Mouse (Mus musculus): ENCODE results near the gene Lrp2. TPM values are rescaled to one million over a fixed set of nuclear protein-coding genes. Genes with fewer than 3 reads are reported as not detected.

The Lrp2 gene
- polyA plus RNA-seq, 1 experiment from 2014 or later = 0.08 TPM

GRCm38 (mm10) chr2:69518307-69518706 is 67.6 kb downstream of the Lrp2 start:
- Histone ChIP-seq H3K4me2 (ENCODE audit: low read depth, low read length) (no peak overlapping the region), H3K27ac (ENCODE audit: low read length) (no peak overlapping the region), H3K9me3 (replicated peaks; ENCODE audit: control insufficient read depth, low read length) (no peaks in the 10 kb centered on the region), H3K36me3 (ENCODE audit: control insufficient read depth, insufficient read depth) (no peaks in the 10 kb centered on the region), H3K27me3 (ENCODE audit: control insufficient read depth, insufficient read depth, low read depth, low read length) (no peaks in the 10 kb centered on the region), H3K4me3 (ENCODE audit: low read depth, low read length) (no peak overlapping the region), H3K9ac (ENCODE audit: low read depth, low read length) (no peak overlapping the region), H3K4me1 (ENCODE audit: control insufficient read depth, low read depth, low read length) (no peaks in the 10 kb centered on the region)
- ATAC-seq (ENCODE audit: low read depth) = no peak
- WGBS (ENCODE audit: insufficient replicate concordance) = 27% methylated on average over 7 of the region's 7 CpGs

DNA sequence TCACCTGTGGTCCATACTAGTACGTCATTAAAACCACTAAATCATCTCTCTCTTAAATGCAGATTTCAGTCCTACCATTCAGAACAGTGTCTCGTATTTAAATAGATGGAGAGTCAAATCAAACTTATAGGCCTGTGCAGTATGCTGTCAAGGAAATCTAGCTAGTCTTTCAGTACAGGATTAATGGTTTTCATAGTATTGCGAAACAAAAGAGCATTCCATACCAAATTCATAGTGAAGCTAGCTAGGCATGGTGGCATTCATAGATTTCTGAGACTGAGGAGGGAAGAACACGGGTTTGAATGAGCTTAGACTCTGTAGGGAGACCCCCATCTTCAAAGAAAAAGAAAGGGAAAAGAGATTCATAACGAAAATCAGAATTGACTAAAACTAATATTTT is 74.1 kb downstream of the Lrp2 start:
- no peak overlapping the region for H3K27ac ChIP-seq (ENCODE audit: low read length)
- H3K4me3 ChIP-seq (ENCODE audit: low read depth, low read length) = no peak overlapping the region
- no peak overlapping the region for H3K4me2 ChIP-seq (ENCODE audit: low read depth, low read length)
- H3K9ac ChIP-seq (ENCODE audit: low read depth, low read length) = no peak overlapping the region
- H3K4me1 ChIP-seq (ENCODE audit: control insufficient read depth, low read depth, low read length) = no peaks in the 10 kb centered on the region
- WGBS (ENCODE audit: insufficient replicate concordance) = 52% methylated on average over 5 of the region's 5 CpGs
- no peaks in the 10 kb centered on the region for H3K36me3 ChIP-seq (ENCODE audit: control insufficient read depth, insufficient read depth)
- H3K9me3 ChIP-seq (replicated peaks; ENCODE audit: control insufficient read depth, low read length) = no peaks in the 10 kb centered on the region
- ATAC-seq (ENCODE audit: low read depth) = no peak
- H3K27me3 ChIP-seq (ENCODE audit: control insufficient read depth, insufficient read depth, low read depth, low read length) = no peaks in the 10 kb centered on the region

GRCm38 (mm10) chr2:69500357-69500756 is 85.5 kb downstream of the Lrp2 start:
- Histone ChIP-seq H3K36me3 (ENCODE audit: control insufficient read depth, insufficient read depth) (no peaks in the 10 kb centered on the region), H3K4me1 (ENCODE audit: control insufficient read depth, low read depth, low read length) (no peaks in the 10 kb centered on the region), H3K27me3 (ENCODE audit: control insufficient read depth, insufficient read depth, low read depth, low read length) (no peaks in the 10 kb centered on the region), H3K4me3 (ENCODE audit: low read depth, low read length) (no peak overlapping the region), H3K4me2 (ENCODE audit: low read depth, low read length) (no peak overlapping the region), H3K27ac (ENCODE audit: low read length) (no peak overlapping the region), H3K9ac (ENCODE audit: low read depth, low read length) (no peak overlapping the region), H3K9me3 (replicated peaks; ENCODE audit: control insufficient read depth, low read length) (no peaks in the 10 kb centered on the region)
- ATAC-seq (ENCODE audit: low read depth) = no peak
- 68% methylated on average over 9 of the region's 9 CpGs for WGBS (ENCODE audit: insufficient replicate concordance)

DNA sequence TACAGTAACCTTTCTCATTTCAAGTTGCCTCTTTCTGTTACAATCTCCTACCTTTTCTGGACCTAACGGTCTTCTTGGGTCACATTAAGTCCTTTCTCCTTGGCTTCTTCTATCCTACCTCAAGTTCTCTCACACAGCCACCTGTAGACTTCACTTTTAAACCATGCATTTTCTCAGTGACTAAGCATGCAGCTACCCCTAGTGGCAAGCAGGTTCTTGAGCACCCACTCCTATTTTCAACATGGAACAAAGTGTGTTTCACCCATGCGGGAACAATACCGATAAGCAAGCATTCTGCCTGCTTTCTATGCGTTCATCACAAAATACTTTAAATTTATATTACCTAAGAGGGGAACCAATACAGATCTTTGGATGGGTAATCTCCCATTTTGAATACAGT is 92.7 kb downstream of the Lrp2 start:
- Histone ChIP-seq H3K9ac (ENCODE audit: low read depth, low read length) (no peak overlapping the region), H3K4me1 (ENCODE audit: control insufficient read depth, low read depth, low read length) (no peaks in the 10 kb centered on the region), H3K27ac (ENCODE audit: low read length) (no peak overlapping the region), H3K4me3 (ENCODE audit: low read depth, low read length) (no peak overlapping the region), H3K9me3 (replicated peaks; ENCODE audit: control insufficient read depth, low read length) (no peaks in the 10 kb centered on the region), H3K36me3 (ENCODE audit: control insufficient read depth, insufficient read depth) (no peaks in the 10 kb centered on the region), H3K4me2 (ENCODE audit: low read depth, low read length) (no peak overlapping the region), H3K27me3 (ENCODE audit: control insufficient read depth, insufficient read depth, low read depth, low read length) (no peaks in the 10 kb centered on the region)
- WGBS (ENCODE audit: insufficient replicate concordance) = 62% methylated on average over 4 of the region's 4 CpGs
- ATAC-seq (ENCODE audit: low read depth) = no peak

DNA sequence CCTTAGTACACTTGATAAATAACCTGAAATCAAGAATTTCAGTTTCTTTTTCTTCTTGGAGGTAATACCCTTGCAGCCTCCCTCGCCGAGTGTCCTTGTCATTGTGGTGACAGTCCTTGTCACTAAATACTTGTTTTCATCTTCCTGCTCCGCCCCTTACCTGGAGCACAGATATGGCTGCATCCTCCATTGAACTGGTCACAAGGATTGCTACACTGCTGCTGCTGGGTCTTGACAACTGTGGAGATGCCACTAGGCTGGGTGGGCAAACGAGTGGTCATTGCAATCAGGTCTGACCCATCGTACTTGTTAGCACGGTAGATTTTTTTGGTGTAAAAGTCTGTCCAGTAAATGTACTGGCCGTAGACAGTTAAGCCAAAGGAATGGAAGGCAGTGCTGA is 104.9 kb downstream of the Lrp2 start:
- no peak for ATAC-seq (ENCODE audit: low read depth)
- WGBS (ENCODE audit: insufficient replicate concordance) = 67% methylated on average over 7 of the region's 7 CpGs
- no peaks in the 10 kb centered on the region for H3K27me3 ChIP-seq (ENCODE audit: control insufficient read depth, insufficient read depth, low read depth, low read length)

GRCm38 (mm10) chr2:69479859-69480258 is 106.0 kb downstream of the Lrp2 start:
- no peaks in the 10 kb centered on the region for H3K9me3 ChIP-seq (replicated peaks; ENCODE audit: control insufficient read depth, low read length)

More for the DNA sequence above, 104.9 kb downstream of the Lrp2 start:
- Histone ChIP-seq H3K4me3 (ENCODE audit: low read depth, low read length) (no peak overlapping the region), H3K9me3 (replicated peaks; ENCODE audit: control insufficient read depth, low read length) (no peaks in the 10 kb centered on the region), H3K9ac (ENCODE audit: low read depth, low read length) (no peak overlapping the region), H3K36me3 (ENCODE audit: control insufficient read depth, insufficient read depth) (no peaks in the 10 kb centered on the region), H3K4me1 (ENCODE audit: control insufficient read depth, low read depth, low read length) (no peaks in the 10 kb centered on the region), H3K27ac (ENCODE audit: low read length) (no peak overlapping the region), H3K4me2 (ENCODE audit: low read depth, low read length) (no peak overlapping the region)

GRCm38 (mm10) chr2:69476901-69477300 is 109.0 kb downstream of the Lrp2 start:
- no peaks in the 10 kb centered on the region for H3K27me3 ChIP-seq (ENCODE audit: control insufficient read depth, insufficient read depth, low read depth, low read length)
- no peak overlapping the region for H3K4me2 ChIP-seq (ENCODE audit: low read depth, low read length)
- H3K27ac ChIP-seq (ENCODE audit: low read length) = no peak overlapping the region
- H3K36me3 ChIP-seq (ENCODE audit: control insufficient read depth, insufficient read depth) = no peaks in the 10 kb centered on the region
- no peak overlapping the region for H3K9ac ChIP-seq (ENCODE audit: low read depth, low read length)
- no peaks in the 10 kb centered on the region for H3K4me1 ChIP-seq (ENCODE audit: control insufficient read depth, low read depth, low read length)
- H3K4me3 ChIP-seq (ENCODE audit: low read depth, low read length) = no peak overlapping the region
- 66% methylated on average over 7 of the region's 7 CpGs for WGBS (ENCODE audit: insufficient replicate concordance)
- H3K9me3 ChIP-seq (replicated peaks; ENCODE audit: control insufficient read depth, low read length) = no peaks in the 10 kb centered on the region
- ATAC-seq (ENCODE audit: low read depth) = no peak

More at GRCm38 (mm10) chr2:69479859-69480258, 106.0 kb downstream of the Lrp2 start:
- H3K4me1 ChIP-seq (ENCODE audit: control insufficient read depth, low read depth, low read length) = no peaks in the 10 kb centered on the region
- WGBS (ENCODE audit: insufficient replicate concordance) = 68% methylated on average over 7 of the region's 7 CpGs
- no peak overlapping the region for H3K4me2 ChIP-seq (ENCODE audit: low read depth, low read length)
- no peak overlapping the region for H3K27ac ChIP-seq (ENCODE audit: low read length)
- ATAC-seq (ENCODE audit: low read depth) = no peak
- no peaks in the 10 kb centered on the region for H3K36me3 ChIP-seq (ENCODE audit: control insufficient read depth, insufficient read depth)
- no peak overlapping the region for H3K9ac ChIP-seq (ENCODE audit: low read depth, low read length)
- H3K27me3 ChIP-seq (ENCODE audit: control insufficient read depth, insufficient read depth, low read depth, low read length) = no peaks in the 10 kb centered on the region
- no peak overlapping the region for H3K4me3 ChIP-seq (ENCODE audit: low read depth, low read length)

- no peak for ATAC-seq (ENCODE audit: low read depth)
- no peak overlapping the region for H3K9ac ChIP-seq (ENCODE audit: low read depth, low read length)
These were observed 110.7 kb downstream of the Lrp2 start for GRCm38 (mm10) chr2:69475177-69475576.

DNA sequence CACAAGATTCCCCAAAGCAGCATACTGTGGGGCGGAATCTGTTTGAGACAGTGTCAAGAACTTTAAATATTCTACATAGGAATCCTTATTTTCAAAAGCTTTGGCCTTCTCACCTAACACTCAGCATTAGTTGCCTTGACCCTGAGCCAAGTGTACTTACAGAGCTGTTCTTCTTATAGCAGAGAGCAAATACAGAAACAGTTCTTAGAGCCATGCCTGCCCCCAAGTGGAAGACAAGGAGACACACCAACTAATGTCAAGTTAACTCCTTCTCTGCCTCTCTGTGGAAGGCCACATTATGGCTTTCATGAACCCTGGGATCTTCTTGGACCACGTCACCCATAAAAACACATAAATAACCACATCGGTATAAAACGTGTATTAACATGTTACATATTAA is 114.0 kb downstream of the Lrp2 start:
- ATAC-seq (ENCODE audit: low read depth) = no peak
- Histone ChIP-seq H3K27me3 (ENCODE audit: control insufficient read depth, insufficient read depth, low read depth, low read length) (no peaks in the 10 kb centered on the region), H3K4me1 (ENCODE audit: control insufficient read depth, low read depth, low read length) (no peaks in the 10 kb centered on the region), H3K4me2 (ENCODE audit: low read depth, low read length) (no peak overlapping the region), H3K9ac (ENCODE audit: low read depth, low read length) (no peak overlapping the region), H3K4me3 (ENCODE audit: low read depth, low read length) (no peak overlapping the region), H3K36me3 (ENCODE audit: control insufficient read depth, insufficient read depth) (no peaks in the 10 kb centered on the region), H3K27ac (ENCODE audit: low read length) (no peak overlapping the region), H3K9me3 (replicated peaks; ENCODE audit: control insufficient read depth, low read length) (no peaks in the 10 kb centered on the region)
- 64% methylated on average over 4 of the region's 4 CpGs for WGBS (ENCODE audit: insufficient replicate concordance)

More at GRCm38 (mm10) chr2:69475177-69475576, 110.7 kb downstream of the Lrp2 start:
- Histone ChIP-seq H3K9me3 (replicated peaks; ENCODE audit: control insufficient read depth, low read length) (no peaks in the 10 kb centered on the region), H3K4me2 (ENCODE audit: low read depth, low read length) (no peak overlapping the region), H3K36me3 (ENCODE audit: control insufficient read depth, insufficient read depth) (no peaks in the 10 kb centered on the region), H3K4me3 (ENCODE audit: low read depth, low read length) (no peak overlapping the region), H3K27me3 (ENCODE audit: control insufficient read depth, insufficient read depth, low read depth, low read length) (no peaks in the 10 kb centered on the region), H3K27ac (ENCODE audit: low read length) (no peak overlapping the region), H3K4me1 (ENCODE audit: control insufficient read depth, low read depth, low read length) (no peaks in the 10 kb centered on the region)
- 58% methylated on average over 9 of the region's 9 CpGs for WGBS (ENCODE audit: insufficient replicate concordance)

Data from liver, embryonic 16.5 days (tissue).